Mouse (Mus musculus): ENCODE data around the gene 3110082J24Rik.

Gene 3110082J24Rik

DNA sequence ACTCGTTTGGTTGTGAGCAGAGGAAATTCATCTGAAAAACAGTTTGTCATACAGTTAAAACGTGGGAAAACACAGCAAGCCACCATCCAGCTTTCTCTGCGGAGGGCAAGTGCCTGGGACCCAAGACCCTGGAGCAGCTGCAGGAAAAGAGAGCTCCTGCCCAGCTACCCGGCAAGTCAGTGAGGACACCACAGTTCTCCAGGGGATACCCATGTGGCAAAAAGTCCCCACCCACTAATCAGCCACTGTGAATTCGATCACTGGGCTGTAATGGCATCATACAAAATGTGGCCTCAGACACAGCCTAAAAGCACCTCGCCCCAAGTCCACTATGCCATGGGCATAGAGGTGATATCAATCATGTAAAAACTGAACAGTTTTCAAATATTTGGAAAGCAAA, 34.2 kb downstream of the 3110082J24Rik start:
- DNase-seq: peak; percentile 61

GRCm38 (mm10) chr5:30067726-30068125, 38.2 kb downstream of the 3110082J24Rik start:
- DNase-seq: no peak

GRCm38 (mm10) chr5:30059607-30060006, 46.3 kb downstream of the 3110082J24Rik start:
- peak; percentile 35 for DNase-seq

GRCm38 (mm10) chr5:30058216-30058731, 47.6 kb downstream of the 3110082J24Rik start:
- no peak for DNase-seq

Measured in heart, adult 11 months (tissue).